Mouse (Mus musculus) embryonic fibroblast, embryonic 13.5 days (primary cell): ENCODE data around the gene Apobr.

Source experiments
- CTCF ChIP-seq: IDR thresholded peaks from 2 replicates; pipeline ENCODE4 v1.5.1; 2011; ENCODE audit warnings: mild to moderate bottlenecking, control low read depth, low read length, moderate library complexity, borderline replicate concordance; ENCODE audit not compliant: insufficient read depth
- POLR2A ChIP-seq: IDR thresholded peaks from 2 replicates; pipeline ENCODE4 v1.6.1; 2011; ENCODE audit warnings: low read depth, mild to moderate bottlenecking, control low read depth, low read length, moderate library complexity

GRCm38 (mm10) chr7:126566094-126566765, 18.5 kb upstream of the Apobr start, which contains the start of gene Eif3c:
- TF ChIP-seq CTCF (no peak), POLR2A (peak; percentile 92)
